Mouse (Mus musculus): ENCODE results near the gene Ncdn. TPM values are rescaled to one million over a fixed set of nuclear protein-coding genes. Genes with fewer than 3 reads are reported as not detected.

Gene Ncdn
- polyA plus RNA-seq, 1 experiment: 25.8 TPM

- no peak within 1 kb of the TSS for H3ac ChIP-seq (ENCODE audit: control insufficient read depth, insufficient read length)
- no peak within 1 kb of the TSS for H3K4me2 ChIP-seq (ENCODE audit: low read depth)
- no peaks in the 10 kb centered on the region for H3K36me3 ChIP-seq (ENCODE audit: control insufficient read depth, insufficient read depth)
- H3K27me3 ChIP-seq (ENCODE audit: control insufficient read depth, insufficient read depth, insufficient read length): peaks cover 75% of the 10 kb centered on the region
- no peaks in the 10 kb centered on the region for H3K79me2 ChIP-seq (ENCODE audit: control insufficient read depth, insufficient read depth)
- TF ChIP-seq POLR2AphosphoS2 (IDR thresholded peaks at IDR 0.05; ENCODE audit: insufficient read length, low read depth) (no peak), TCF3 (IDR thresholded peaks at IDR 0.05; ENCODE audit: insufficient read length, low read depth) (no peak), TCF12 (IDR thresholded peaks at IDR 0.05; ENCODE audit: insufficient read depth, poor library complexity, severe bottlenecking) (no peak), SRF (IDR thresholded peaks at IDR 0.05; ENCODE audit: control insufficient read depth, insufficient read length, low read depth) (no peak), REST (IDR thresholded peaks at IDR 0.05; ENCODE audit: insufficient read depth, insufficient read length) (no peak), POLR2A (IDR thresholded peaks at IDR 0.05; ENCODE audit: insufficient read length, low read depth) (no peak), MYOD1 (IDR thresholded peaks at IDR 0.05; ENCODE audit: control insufficient read depth in 1 of 3, insufficient read length in 2 of 3, low read depth in 2 of 3) (no peak), USF1 (IDR thresholded peaks at IDR 0.05; ENCODE audit: low read depth) (no peak), E2F4 (IDR thresholded peaks at IDR 0.05; ENCODE audit: insufficient read depth) (no peak), CEBPB (IDR thresholded peaks at IDR 0.05; ENCODE audit: insufficient read depth, poor library complexity, severe bottlenecking) (no peak), MAX (IDR thresholded peaks at IDR 0.05; ENCODE audit: low read depth) (no peak), MYOG (IDR thresholded peaks at IDR 0.05; ENCODE audit: control insufficient read depth in 1 of 3, insufficient read depth in 1 of 3, insufficient read length in 2 of 3, low read depth in 2 of 3) (no peak)
- H3K4me3 ChIP-seq: no peak within 1 kb of the TSS
These were observed 17.2 kb downstream of the Ncdn start, which contains the start of gene Tfap2e for GRCm38 (mm10) chr4:126736001-126736414. Tfap2e (minus strand) TSS chr4:126736240.

- Histone ChIP-seq H3K36me3 (ENCODE audit: control insufficient read depth, insufficient read depth) (no peaks in the 10 kb centered on the region), H3K4me3 (no peak overlapping the region), H3K4me2 (ENCODE audit: low read depth) (no peak overlapping the region), H3K27me3 (ENCODE audit: control insufficient read depth, insufficient read depth, insufficient read length) (peaks cover 81% of the 10 kb centered on the region), H3K79me2 (ENCODE audit: control insufficient read depth, insufficient read depth) (no peaks in the 10 kb centered on the region), H3ac (ENCODE audit: control insufficient read depth, insufficient read length) (no peak overlapping the region)
- TF ChIP-seq CEBPB (IDR thresholded peaks at IDR 0.05; ENCODE audit: insufficient read depth, poor library complexity, severe bottlenecking) (no peak), POLR2A (IDR thresholded peaks at IDR 0.05; ENCODE audit: insufficient read length, low read depth) (no peak), MAX (IDR thresholded peaks at IDR 0.05; ENCODE audit: low read depth) (no peak), REST (IDR thresholded peaks at IDR 0.05; ENCODE audit: insufficient read depth, insufficient read length) (no peak), USF1 (IDR thresholded peaks at IDR 0.05; ENCODE audit: low read depth) (no peak), TCF12 (IDR thresholded peaks at IDR 0.05; ENCODE audit: insufficient read depth, poor library complexity, severe bottlenecking) (no peak), SRF (IDR thresholded peaks at IDR 0.05; ENCODE audit: control insufficient read depth, insufficient read length, low read depth) (no peak)
These were observed 17.7 kb downstream of the Ncdn start for GRCm38 (mm10) chr4:126735382-126736000.

- Histone ChIP-seq H3K27me3 (ENCODE audit: control insufficient read depth, insufficient read depth, insufficient read length) (peaks cover 85% of the 10 kb centered on the region), H3K4me2 (ENCODE audit: low read depth) (no peak overlapping the region), H3K4me3 (no peak overlapping the region), H3K36me3 (ENCODE audit: control insufficient read depth, insufficient read depth) (no peaks in the 10 kb centered on the region), H3K79me2 (ENCODE audit: control insufficient read depth, insufficient read depth) (no peaks in the 10 kb centered on the region), H3ac (ENCODE audit: control insufficient read depth, insufficient read length) (no peak overlapping the region)
- no peak for TF ChIP-seq MYOD1 (IDR thresholded peaks at IDR 0.05; ENCODE audit: control insufficient read depth in 1 of 3, insufficient read length in 2 of 3, low read depth in 2 of 3)
- no peak for TF ChIP-seq REST (IDR thresholded peaks at IDR 0.05; ENCODE audit: insufficient read depth, insufficient read length)
- TF ChIP-seq POLR2A (IDR thresholded peaks at IDR 0.05; ENCODE audit: insufficient read length, low read depth): no peak
- TF ChIP-seq SRF (IDR thresholded peaks at IDR 0.05; ENCODE audit: control insufficient read depth, insufficient read length, low read depth): no peak
- no peak for TF ChIP-seq POLR2AphosphoS2 (IDR thresholded peaks at IDR 0.05; ENCODE audit: insufficient read length, low read depth)
- no peak for TF ChIP-seq E2F4 (IDR thresholded peaks at IDR 0.05; ENCODE audit: insufficient read depth)
- TF ChIP-seq TCF12 (IDR thresholded peaks at IDR 0.05; ENCODE audit: insufficient read depth, poor library complexity, severe bottlenecking): no peak
- TF ChIP-seq USF1 (IDR thresholded peaks at IDR 0.05; ENCODE audit: low read depth): no peak
- no peak for TF ChIP-seq CEBPB (IDR thresholded peaks at IDR 0.05; ENCODE audit: insufficient read depth, poor library complexity, severe bottlenecking)
- no peak for TF ChIP-seq MYOG (IDR thresholded peaks at IDR 0.05; ENCODE audit: control insufficient read depth in 1 of 3, insufficient read depth in 1 of 3, insufficient read length in 2 of 3, low read depth in 2 of 3)
- TF ChIP-seq TCF3 (IDR thresholded peaks at IDR 0.05; ENCODE audit: insufficient read length, low read depth): no peak
- TF ChIP-seq MAX (IDR thresholded peaks at IDR 0.05; ENCODE audit: low read depth): no peak
These were observed 18.4 kb downstream of the Ncdn start for GRCm38 (mm10) chr4:126734700-126735381.

GRCm38 (mm10) chr4:126734001-126734603 lies 19.1 kb downstream of the Ncdn start:
- H3K4me2 ChIP-seq (ENCODE audit: low read depth): no peak overlapping the region
- H3K27me3 ChIP-seq (ENCODE audit: control insufficient read depth, insufficient read depth, insufficient read length): peaks cover 89% of the 10 kb centered on the region
- no peak overlapping the region for H3K4me3 ChIP-seq

More at GRCm38 (mm10) chr4:126734001-126734603, 19.1 kb downstream of the Ncdn start:
- H3K79me2 ChIP-seq (ENCODE audit: control insufficient read depth, insufficient read depth): no peaks in the 10 kb centered on the region
- TF ChIP-seq POLR2AphosphoS2 (IDR thresholded peaks at IDR 0.05; ENCODE audit: insufficient read length, low read depth) (no peak), CEBPB (IDR thresholded peaks at IDR 0.05; ENCODE audit: insufficient read depth, poor library complexity, severe bottlenecking) (no peak), USF1 (IDR thresholded peaks at IDR 0.05; ENCODE audit: low read depth) (no peak), REST (IDR thresholded peaks at IDR 0.05; ENCODE audit: insufficient read depth, insufficient read length) (no peak), TCF12 (IDR thresholded peaks at IDR 0.05; ENCODE audit: insufficient read depth, poor library complexity, severe bottlenecking) (no peak), MYOG (IDR thresholded peaks at IDR 0.05; ENCODE audit: control insufficient read depth in 1 of 3, insufficient read depth in 1 of 3, insufficient read length in 2 of 3, low read depth in 2 of 3) (no peak), POLR2A (IDR thresholded peaks at IDR 0.05; ENCODE audit: insufficient read length, low read depth) (no peak), MYOD1 (IDR thresholded peaks at IDR 0.05; ENCODE audit: control insufficient read depth in 1 of 3, insufficient read length in 2 of 3, low read depth in 2 of 3) (no peak)
- no peak overlapping the region for H3ac ChIP-seq (ENCODE audit: control insufficient read depth, insufficient read length)
- H3K36me3 ChIP-seq (ENCODE audit: control insufficient read depth, insufficient read depth): no peaks in the 10 kb centered on the region
